Comparison of ENCODE assay signal across 13 mouse cellular contexts in the genomic region with DNA sequence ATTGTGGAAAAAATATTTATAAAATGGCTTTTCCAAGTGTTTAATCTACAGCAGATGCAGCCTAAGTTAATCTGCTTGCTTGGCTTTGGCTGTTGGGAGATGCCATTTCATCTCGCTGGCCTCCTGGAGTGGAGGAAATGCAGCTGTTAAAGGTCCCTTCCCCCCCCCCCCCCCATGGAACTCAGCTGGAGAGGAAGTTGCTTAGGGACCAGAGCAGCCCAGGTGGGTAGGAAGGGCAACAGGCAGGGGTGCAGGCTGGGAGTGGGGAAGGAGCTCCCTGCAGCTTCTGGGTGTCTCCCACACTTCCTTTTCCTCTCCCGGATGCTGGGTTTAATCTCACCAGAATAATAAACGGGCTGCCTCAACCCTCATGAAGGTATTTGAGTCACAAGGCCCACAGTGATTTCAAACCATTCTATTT.
DNase-seq lines count a peak whose midpoint lies in the region; ATAC-seq lines count a peak whose summit lies in the region.
"Had no signal": no experiment of that assay in that cellular context is flagged by ENCODE, and none has a peak within 500 bp of the region (broad histone marks: within the 10 kb centered on the region; RNA-seq: fewer than 3 reads in every experiment).

No protein-coding gene starts in this region.

- no peak overlapping the region for H3K9ac ChIP-seq in kidney, embryonic 14.5 days (ENCODE audit: low read depth, low read length)
- H3K9ac ChIP-seq in embryonic facial prominence, embryonic 14.5 days (ENCODE audit: low read depth, low read length): no peak overlapping the region
- H3K9ac ChIP-seq: forebrain, embryonic 12.5 days; neural tube, embryonic 12.5 days had no signal

- no peaks in the 10 kb centered on the region for H3K36me3 ChIP-seq in kidney, embryonic 14.5 days (ENCODE audit: control insufficient read depth, insufficient read depth, low read length)
- no peaks in the 10 kb centered on the region for H3K36me3 ChIP-seq in embryonic facial prominence, embryonic 14.5 days (ENCODE audit: control insufficient read depth, insufficient read depth, low read length)
- H3K36me3 ChIP-seq in limb, embryonic 10.5 days: no peaks in the 10 kb centered on the region
- H3K36me3 ChIP-seq: forebrain, embryonic 12.5 days; neural tube, embryonic 12.5 days had no signal

- no peak for ATAC-seq in kidney, embryonic 14.5 days (ENCODE audit: low FRiP score, low TSS enrichment)
- no peak for ATAC-seq in embryonic facial prominence, embryonic 14.5 days (ENCODE audit: low read depth)

- peak overlapping the region; percentile 30; the same call in 1 of the 2 replicates for H3K27ac ChIP-seq in kidney, embryonic 14.5 days (ENCODE audit: low read depth, low read length)
- peak overlapping the region; percentile 69 for H3K27ac ChIP-seq in embryonic facial prominence, embryonic 14.5 days (replicated peaks; ENCODE audit: low read depth, low read length)
- H3K27ac ChIP-seq in limb, embryonic 10.5 days: peak overlapping the region; percentile 15; the same call in 1 of the 2 replicates
- H3K27ac ChIP-seq: forebrain, embryonic 12.5 days; macrophage; neural tube, embryonic 12.5 days had no signal

- H3K27me3 ChIP-seq in kidney, embryonic 14.5 days (ENCODE audit: control insufficient read depth, insufficient read depth, low read length): no peaks in the 10 kb centered on the region
- no peaks in the 10 kb centered on the region for H3K27me3 ChIP-seq in embryonic facial prominence, embryonic 14.5 days (replicated peaks; ENCODE audit: control insufficient read depth, insufficient read depth, low read length)
- peaks cover 3% of the 10 kb centered on the region; the same call in 1 of the 2 replicates for H3K27me3 ChIP-seq in limb, embryonic 10.5 days (ENCODE audit: low read depth, poor library complexity, severe bottlenecking)
- H3K27me3 ChIP-seq: forebrain, embryonic 12.5 days; neural tube, embryonic 12.5 days had no signal

- H3K9me3 ChIP-seq in kidney, embryonic 14.5 days (ENCODE audit: control insufficient read depth, low read length): no peaks in the 10 kb centered on the region
- no peaks in the 10 kb centered on the region for H3K9me3 ChIP-seq in embryonic facial prominence, embryonic 14.5 days (ENCODE audit: control insufficient read depth, low read length)
- H3K9me3 ChIP-seq in limb, embryonic 10.5 days (replicated peaks): no peaks in the 10 kb centered on the region
- H3K9me3 ChIP-seq: forebrain, embryonic 12.5 days; neural tube, embryonic 12.5 days had no signal

- 39% methylated on average over 3 of the region's 3 CpGs for WGBS in kidney, embryonic 14.5 days
- 43% methylated on average over 3 of the region's 3 CpGs for WGBS in embryonic facial prominence, embryonic 14.5 days
- WGBS in limb, embryonic 10.5 days: 60% methylated on average over 3 of the region's 3 CpGs

- no peak overlapping the region for H3K4me2 ChIP-seq in kidney, embryonic 14.5 days (replicated peaks; ENCODE audit: low read depth, low read length)
- H3K4me2 ChIP-seq in embryonic facial prominence, embryonic 14.5 days (ENCODE audit: low read depth, low read length): no peak overlapping the region
- H3K4me2 ChIP-seq: forebrain, embryonic 12.5 days; neural tube, embryonic 12.5 days had no signal

- DNase-seq in kidney, adult 8-10 months: no peak
- peak; percentile 37 for DNase-seq in CD4-positive, CD25-positive, alpha-beta regulatory T cell, adult 2 months (ENCODE audit: low read depth, low spot score)
- peak; percentile 74 for DNase-seq in embryonic facial prominence, embryonic 14.5 days (ENCODE audit: low spot score)
- DNase-seq in limb, embryonic 10.5 days (ENCODE audit: low spot score): no peak
- DNase-seq in retina, postnatal 1 day: no peak
- DNase-seq in cerebellum, adult 9-11 months: no peak
- no peak for DNase-seq in ovary, adult 18-20 months (ENCODE audit: low spot score)
- DNase-seq: gastrocnemius, postnatal 36 days; right cerebral cortex, postnatal 25 days had no signal

- no peak overlapping the region for H3K4me3 ChIP-seq in kidney, embryonic 14.5 days (ENCODE audit: low read length)
- H3K4me3 ChIP-seq in embryonic facial prominence, embryonic 14.5 days (ENCODE audit: low read depth, low read length): no peak overlapping the region
- H3K4me3 ChIP-seq in limb, embryonic 10.5 days: no peak overlapping the region
- H3K4me3 ChIP-seq: forebrain, embryonic 12.5 days; neural tube, embryonic 12.5 days had no signal

- peaks cover 24% of the 10 kb centered on the region for H3K4me1 ChIP-seq in kidney, embryonic 14.5 days (ENCODE audit: control insufficient read depth, insufficient read depth, low read length)
- H3K4me1 ChIP-seq in embryonic facial prominence, embryonic 14.5 days (ENCODE audit: control insufficient read depth, insufficient read depth, low read length): peaks cover 19% of the 10 kb centered on the region
- H3K4me1 ChIP-seq in limb, embryonic 10.5 days: peaks cover 45% of the 10 kb centered on the region

Comparison
In these comparisons a context has a peak if more than half of its experiments do, and no peak if none do; other contexts are left out.
1. H3K27ac ChIP-seq: peak in every context shown above with its lines; median percentile 69 in embryonic facial prominence, embryonic 14.5 days; 30 in kidney, embryonic 14.5 days; 15 in limb, embryonic 10.5 days.
2. DNase-seq: peak in CD4-positive, CD25-positive, alpha-beta regulatory T cell, adult 2 months (single experiment) and embryonic facial prominence, embryonic 14.5 days (single experiment); none in kidney, adult 8-10 months (0 of 2), limb, embryonic 10.5 days (single experiment), retina, postnatal 1 day (single experiment), cerebellum, adult 9-11 months (single experiment) and ovary, adult 18-20 months (single experiment).